27 mouse cellular contexts compared by ENCODE assay signal in the genomic region with DNA sequence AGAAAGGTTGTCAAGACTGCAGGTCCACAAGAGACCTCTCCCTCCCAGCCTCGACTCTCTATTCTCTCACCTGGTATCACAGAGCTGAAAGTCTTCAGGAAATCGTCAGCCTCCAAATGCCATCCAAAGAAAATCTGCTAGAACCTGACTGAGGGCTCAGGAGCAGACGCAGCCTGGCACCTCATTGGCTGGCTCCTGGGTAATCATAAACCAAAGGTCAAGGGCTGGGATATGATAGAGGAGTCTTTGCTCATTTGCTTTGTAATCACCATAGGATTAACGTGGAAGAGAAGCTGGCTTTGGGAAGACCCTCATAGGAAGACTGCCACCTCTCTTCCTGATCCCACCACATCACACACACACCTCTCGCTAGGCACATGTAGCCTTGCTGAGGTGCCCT. TPM values are rescaled to one million over a fixed set of nuclear protein-coding genes. Genes with fewer than 3 reads are reported as not detected.
DNase-seq lines count a peak whose midpoint lies in the region; ATAC-seq and TF ChIP-seq lines count a peak whose summit lies in the region.
"Had no signal": no experiment of that assay in that cellular context is flagged by ENCODE, and none has a peak within 500 bp of the region (broad histone marks: within the 10 kb centered on the region; RNA-seq: fewer than 3 reads in every experiment).

Gene Nat8f6, minus strand, starts transcription at position 118 of the 400 bp plus-strand sequence.
Gene Nat8f5, minus strand, starts transcription at position 136 of the 400 bp plus-strand sequence.

- no peak within 1 kb of the TSS for H3K27ac ChIP-seq in heart, embryonic 12.5 days (ENCODE audit: poor library complexity, severe bottlenecking)
- H3K27ac ChIP-seq in kidney, adult 2 months (ENCODE audit: insufficient read depth, low read depth, low read length) = peak within 1 kb of the TSS; percentile 94
- no peak within 1 kb of the TSS for H3K27ac ChIP-seq in kidney, embryonic 16.5 days (ENCODE audit: low read length)
- H3K27ac ChIP-seq in liver, adult 2 months (replicated peaks; ENCODE audit: insufficient read depth, low read depth, low read length) = peak within 1 kb of the TSS; percentile 89
- H3K27ac ChIP-seq in liver, embryonic 12.5 days = no peak within 1 kb of the TSS
- peak within 1 kb of the TSS; percentile 95 for H3K27ac ChIP-seq in small intestine, adult 2 months (ENCODE audit: insufficient read depth, low read depth, low read length)
- H3K27ac ChIP-seq: embryonic facial prominence, embryonic 13.5 days; embryonic facial prominence, embryonic 15.5 days; forebrain, embryonic 10.5 days; forebrain, embryonic 12.5 days had no signal

- no peak for ATAC-seq in heart, embryonic 12.5 days (ENCODE audit: insufficient number of reproducible peaks, low FRiP score)
- ATAC-seq in kidney, embryonic 16.5 days (ENCODE audit: low FRiP score, low TSS enrichment) = no peak
- ATAC-seq in liver, embryonic 12.5 days = no peak
- ATAC-seq: activated CD4-positive, CD25-positive, alpha-beta regulatory T cell, adult 4 months; forebrain, embryonic 14.5 days; forebrain, embryonic 16.5 days; Patski had no signal

- peak; percentile 61 for DNase-seq in heart, adult 11 months
- peak; percentile 81 for DNase-seq in kidney, adult 2 months
- DNase-seq in liver, adult 2 months (ENCODE audit: extremely low read depth, low read depth, low spot score) = peak; percentile 74
- DNase-seq in lung, adult 18-20 months = no peak
- DNase-seq: adrenal gland, postnatal 14 days; adrenal gland, postnatal 36 days; cerebellum, adult 11-12 months; cerebellum, adult 2 months; cerebellum, adult 9-10 months; cerebellum, postnatal 10 days; cerebellum, postnatal 25 days had no signal

- peaks cover 2% of the 10 kb centered on the region; the same call in 1 of the 2 replicates for H3K9me3 ChIP-seq in heart, embryonic 12.5 days (replicated peaks)
- H3K9me3 ChIP-seq in kidney, embryonic 16.5 days (ENCODE audit: low read length) = no peaks in the 10 kb centered on the region
- no peaks in the 10 kb centered on the region for H3K9me3 ChIP-seq in liver, embryonic 12.5 days (replicated peaks)
- H3K9me3 ChIP-seq: embryonic facial prominence, embryonic 13.5 days; embryonic facial prominence, embryonic 15.5 days; forebrain, embryonic 10.5 days; forebrain, embryonic 12.5 days; G1E had no signal

- no peaks in the 10 kb centered on the region for H3K4me1 ChIP-seq in heart, embryonic 12.5 days (replicated peaks)
- peaks cover 20% of the 10 kb centered on the region for H3K4me1 ChIP-seq in kidney, adult 2 months (ENCODE audit: control insufficient read depth, insufficient read depth, low read length)
- H3K4me1 ChIP-seq in kidney, embryonic 16.5 days (ENCODE audit: insufficient read depth, low read length) = no peaks in the 10 kb centered on the region
- peaks cover 17% of the 10 kb centered on the region for H3K4me1 ChIP-seq in liver, adult 2 months (ENCODE audit: control insufficient read depth, insufficient read depth, low read length)
- no peaks in the 10 kb centered on the region for H3K4me1 ChIP-seq in liver, embryonic 12.5 days
- H3K4me1 ChIP-seq in small intestine, adult 2 months (ENCODE audit: control insufficient read depth, insufficient read depth, insufficient read length, low read length) = peaks cover 18% of the 10 kb centered on the region; the same call in 1 of the 2 replicates
- H3K4me1 ChIP-seq: embryonic facial prominence, embryonic 13.5 days; embryonic facial prominence, embryonic 15.5 days; forebrain, embryonic 12.5 days had no signal

- 78% methylated on average over 5 of the region's 5 CpGs for WGBS in heart, embryonic 12.5 days
- WGBS in kidney, adult 2 months = 69% methylated on average over 5 of the region's 5 CpGs
- 88% methylated on average over 5 of the region's 5 CpGs for WGBS in kidney, embryonic 16.5 days
- 35% methylated on average over 5 of the region's 5 CpGs for WGBS in liver, adult 2 months
- 59% methylated on average over 5 of the region's 5 CpGs for WGBS in liver, embryonic 12.5 days (ENCODE audit: insufficient replicate concordance)
- WGBS in small intestine, adult 2 months = 41% methylated on average over 5 of the region's 5 CpGs

- H3K27me3 ChIP-seq in heart, embryonic 12.5 days (replicated peaks) = no peaks in the 10 kb centered on the region
- no peaks in the 10 kb centered on the region for H3K27me3 ChIP-seq in kidney, adult 2 months (replicated peaks; ENCODE audit: control insufficient read depth, insufficient read depth, low read length)
- no peaks in the 10 kb centered on the region for H3K27me3 ChIP-seq in kidney, embryonic 16.5 days (ENCODE audit: insufficient read depth, low read length)
- no peaks in the 10 kb centered on the region for H3K27me3 ChIP-seq in liver, adult 2 months (ENCODE audit: control insufficient read depth, insufficient read depth, low read length)
- no peaks in the 10 kb centered on the region for H3K27me3 ChIP-seq in liver, embryonic 12.5 days (replicated peaks)
- H3K27me3 ChIP-seq in small intestine, adult 2 months (ENCODE audit: control insufficient read depth, insufficient read depth, low read length) = no peaks in the 10 kb centered on the region
- H3K27me3 ChIP-seq: embryonic facial prominence, embryonic 13.5 days; embryonic facial prominence, embryonic 15.5 days; forebrain, embryonic 12.5 days had no signal

- H3K9ac ChIP-seq in heart, embryonic 12.5 days = no peak within 1 kb of the TSS
- H3K9ac ChIP-seq in kidney, embryonic 16.5 days (replicated peaks; ENCODE audit: low read length) = no peak within 1 kb of the TSS
- peak within 1 kb of the TSS; percentile 54 for H3K9ac ChIP-seq in liver, adult 2 months (ENCODE audit: low read depth, low read length)
- H3K9ac ChIP-seq in liver, embryonic 12.5 days = no peak within 1 kb of the TSS
- H3K9ac ChIP-seq: embryonic facial prominence, embryonic 13.5 days; embryonic facial prominence, embryonic 15.5 days; forebrain, embryonic 12.5 days had no signal

- no peaks in the 10 kb centered on the region for H3K36me3 ChIP-seq in heart, embryonic 12.5 days
- H3K36me3 ChIP-seq in kidney, adult 2 months (ENCODE audit: control insufficient read depth, insufficient read depth, low read length) = no peaks in the 10 kb centered on the region
- no peaks in the 10 kb centered on the region for H3K36me3 ChIP-seq in kidney, embryonic 16.5 days (ENCODE audit: insufficient read depth, low read length)
- H3K36me3 ChIP-seq in liver, adult 2 months (ENCODE audit: control insufficient read depth, insufficient read depth, low read length) = peaks cover 2% of the 10 kb centered on the region; the same call in 1 of the 2 replicates
- H3K36me3 ChIP-seq in liver, embryonic 12.5 days = no peaks in the 10 kb centered on the region
- H3K36me3 ChIP-seq in small intestine, adult 2 months (ENCODE audit: control insufficient read depth, insufficient read depth, low read length) = no peaks in the 10 kb centered on the region
- H3K36me3 ChIP-seq: embryonic facial prominence, embryonic 13.5 days; embryonic facial prominence, embryonic 15.5 days; forebrain, embryonic 10.5 days; forebrain, embryonic 12.5 days; G1E had no signal

- no peak within 1 kb of the TSS for H3K4me3 ChIP-seq in heart, embryonic 12.5 days
- H3K4me3 ChIP-seq in kidney, adult 2 months (ENCODE audit: insufficient read depth, low read depth, low read length) = peak within 1 kb of the TSS; percentile 41
- no peak within 1 kb of the TSS for H3K4me3 ChIP-seq in kidney, embryonic 16.5 days (ENCODE audit: low read length)
- peak within 1 kb of the TSS; percentile 10; the same call in 1 of the 2 replicates for H3K4me3 ChIP-seq in liver, adult 2 months (ENCODE audit: insufficient read depth, low read depth, low read length)
- no peak within 1 kb of the TSS for H3K4me3 ChIP-seq in liver, embryonic 12.5 days
- H3K4me3 ChIP-seq in small intestine, adult 2 months (ENCODE audit: low read depth, low read length) = peak within 1 kb of the TSS; percentile 42
- H3K4me3 ChIP-seq: embryonic facial prominence, embryonic 13.5 days; embryonic facial prominence, embryonic 15.5 days; erythroblast, embryonic 14.5 days; forebrain, embryonic 10.5 days; forebrain, embryonic 12.5 days had no signal

- H3K79me2 ChIP-seq in liver, adult 2 months (ENCODE audit: control insufficient read depth, insufficient read depth, low read length) = no peaks in the 10 kb centered on the region

- no peak within 1 kb of the TSS for H3K4me2 ChIP-seq in heart, embryonic 12.5 days
- no peak within 1 kb of the TSS for H3K4me2 ChIP-seq in kidney, embryonic 16.5 days (replicated peaks; ENCODE audit: low read depth, low read length)
- H3K4me2 ChIP-seq in liver, embryonic 12.5 days = no peak within 1 kb of the TSS
- H3K4me2 ChIP-seq: embryonic facial prominence, embryonic 13.5 days; embryonic facial prominence, embryonic 15.5 days; forebrain, embryonic 12.5 days had no signal

- no peak for TF ChIP-seq POLR2A in kidney, adult 2 months (IDR thresholded peaks at IDR 0.05; ENCODE audit: low read depth, low read length)
- TF ChIP-seq POLR2A in liver, adult 2 months (IDR thresholded peaks at IDR 0.05; ENCODE audit: extremely low read depth, insufficient read depth, low read length) = no peak
- TF ChIP-seq POLR2A in small intestine, adult 2 months (IDR thresholded peaks at IDR 0.05; ENCODE audit: low read depth, low read length) = no peak

- no peak for TF ChIP-seq CTCF in kidney, adult 2 months (conservative IDR thresholded peaks at IDR 0.05; ENCODE audit: insufficient read depth, insufficient read length, low read depth, low read length)
- no peak for TF ChIP-seq CTCF in liver, adult 2 months (IDR thresholded peaks at IDR 0.05; ENCODE audit: low read depth, low read length)
- TF ChIP-seq CTCF in small intestine, adult 2 months (IDR thresholded peaks at IDR 0.05; ENCODE audit: extremely low read depth, insufficient read length, insufficient replicate concordance, low read depth, low read length) = no peak

RNA-seq across cellular contexts. Expression of gene Nat8f6, which starts in this region (rescaled TPM):
- not detected in 2 replicates for polyA plus RNA-seq in heart, embryonic 12.5 days (2016; fragmentation: Nextera tagmentation; extraction: Ambion mirVana)
- polyA plus RNA-seq in kidney, adult 2 months (2012; rRNA removed) = 214 and 260 TPM in 2 replicates
- polyA plus RNA-seq in kidney, embryonic 16.5 days (2015; fragmentation: Nextera tagmentation; extraction: Ambion mirVana) = 0.20 TPM in 1 of 2 replicates, not detected in the other
- total RNA-seq in liver, adult 2 months (2014; rRNA removed) = not detected in 2 replicates
- polyA plus RNA-seq in liver, adult 2 months (2012; rRNA removed) = 0.28 and 0.57 TPM in 2 replicates
- not detected in 2 replicates for polyA plus RNA-seq in liver, embryonic 12.5 days (2016; fragmentation: Nextera tagmentation; extraction: Ambion mirVana)
- polyA plus RNA-seq in small intestine, adult 2 months (2012; rRNA removed) = 1.9 and 2.3 TPM in 2 replicates
- total RNA-seq: G1E had no signal
- polyA plus RNA-seq: activated CD4-positive, CD25-positive, alpha-beta regulatory T cell, adult 4 months; C2C12; embryonic facial prominence, embryonic 11.5 days; embryonic facial prominence, embryonic 13.5 days; embryonic facial prominence, embryonic 15.5 days; erythroblast, embryonic 14.5 days; forebrain, embryonic 10.5 days; forebrain, embryonic 12.5 days; forebrain, embryonic 14.5 days; forebrain, embryonic 16.5 days; G1E had no signal

RNA-seq across cellular contexts. Expression of gene Nat8f5, which starts in this region (rescaled TPM):
- polyA plus RNA-seq in heart, embryonic 12.5 days (2016; fragmentation: Nextera tagmentation; extraction: Ambion mirVana) = not detected in 2 replicates
- 29.0 and 32.2 TPM in 2 replicates for polyA plus RNA-seq in kidney, adult 2 months (2012; rRNA removed)
- 0.32 TPM in 1 of 2 replicates, not detected in the other for polyA plus RNA-seq in kidney, embryonic 16.5 days (2015; fragmentation: Nextera tagmentation; extraction: Ambion mirVana)
- total RNA-seq in liver, adult 2 months (2014; rRNA removed) = 0.18 and 0.27 TPM in 2 replicates
- 0.53 and 2.7 TPM in 2 replicates for polyA plus RNA-seq in liver, adult 2 months (2012; rRNA removed)
- polyA plus RNA-seq in liver, embryonic 12.5 days (2016; fragmentation: Nextera tagmentation; extraction: Ambion mirVana) = not detected in 2 replicates
- 14.4 and 46.1 TPM in 2 replicates for polyA plus RNA-seq in small intestine, adult 2 months (2012; rRNA removed)
- total RNA-seq: G1E had no signal
- polyA plus RNA-seq: activated CD4-positive, CD25-positive, alpha-beta regulatory T cell, adult 4 months; C2C12; embryonic facial prominence, embryonic 11.5 days; embryonic facial prominence, embryonic 13.5 days; embryonic facial prominence, embryonic 15.5 days; erythroblast, embryonic 14.5 days; forebrain, embryonic 10.5 days; forebrain, embryonic 12.5 days; forebrain, embryonic 14.5 days; forebrain, embryonic 16.5 days; G1E; Patski had no signal

Comparison
In these comparisons a context has a peak if more than half of its experiments do, and no peak if none do; other contexts are left out.
1. RNA of gene Nat8f6 (polyA plus RNA-seq): 214 to 260 TPM in kidney, adult 2 months; 1.9 to 2.3 TPM in small intestine, adult 2 months, 0.28 to 0.57 TPM in liver, adult 2 months, 0.20 TPM in kidney, embryonic 16.5 days, not detected in heart, embryonic 12.5 days and not detected in liver, embryonic 12.5 days; every median in the first group is over 10 times any median in the second.
2. H3K27ac ChIP-seq: peak in kidney, adult 2 months (single experiment), liver, adult 2 months (single experiment) and small intestine, adult 2 months (single experiment); none in heart, embryonic 12.5 days (single experiment), kidney, embryonic 16.5 days (single experiment) and liver, embryonic 12.5 days (single experiment).
3. H3K4me3 ChIP-seq: peak in kidney, adult 2 months (single experiment), liver, adult 2 months (single experiment) and small intestine, adult 2 months (single experiment); none in heart, embryonic 12.5 days (single experiment), kidney, embryonic 16.5 days (single experiment) and liver, embryonic 12.5 days (single experiment).
4. DNase-seq: peak in heart, adult 11 months (single experiment), kidney, adult 2 months (single experiment) and liver, adult 2 months (single experiment); none in lung, adult 18-20 months (0 of 2).